Mouse (Mus musculus) CH12.LX (cell line): ENCODE results near the gene Chrna4. TPM values are rescaled to one million over a fixed set of nuclear protein-coding genes. Genes with fewer than 3 reads are reported as not detected.

ENCODE experiments used
- DNase-seq: peaks from one replicate; pipeline ENCODE4 v3.0.0-alpha.2; 2013; ENCODE audit errors: extremely low read depth
- H3K27ac ChIP-seq: 2 replicates; pipeline ENCODE4 v1.5.1; 2012; ENCODE audit warnings: low read depth, mild to moderate bottlenecking, control low read depth, moderate library complexity; ENCODE audit not compliant: insufficient read depth
- H3K27me3 ChIP-seq: replicated peaks from 2 replicates; pipeline ENCODE3; 2012; ENCODE audit warnings: inconsistent platforms
- H3K36me3 ChIP-seq, 2 experiments: replicated peaks in 1 of 2; 2 replicates each; pipeline versions ENCODE3 to v1.6.1; 2012; ENCODE audit warnings: inconsistent platforms in 1 of 2, low read length in 1 of 2, mild to moderate bottlenecking in 1 of 2, mixed read lengths in 1 of 2, moderate library complexity in 1 of 2; ENCODE audit not compliant: control insufficient read depth in 1 of 2, insufficient read depth in 1 of 2
- H3K4me1 ChIP-seq, 2 experiments: 2 replicates each; pipeline ENCODE4 v1.6.1; 2012; ENCODE audit warnings: inconsistent platforms in 1 of 2, moderate library complexity in 1 of 2; ENCODE audit not compliant: insufficient read depth in 2 of 2, control insufficient read depth in 1 of 2
- H3K4me2 ChIP-seq: 2 replicates; pipeline ENCODE4 v1.6.1; 2012; ENCODE audit warnings: low read depth, mild to moderate bottlenecking, control low read depth; ENCODE audit not compliant: poor library complexity, insufficient read depth, severe bottlenecking
- H3K4me3 ChIP-seq, 3 experiments: fragments of 150-350 bp in 1 of 3; sonication (generic) in 1 of 3; replicated peaks in 1 of 3; 2 replicates each; pipeline versions ENCODE3 to v1.5.1; 2011 to 2012; ENCODE audit warnings: low read depth in 2 of 3, low read length in 2 of 3, mild to moderate bottlenecking in 2 of 3, moderate library complexity in 2 of 3, control low read depth in 1 of 3, improper control_type of control experiment in 1 of 3, inconsistent platforms in 1 of 3, mixed read lengths in 1 of 3; ENCODE audit not compliant: poor library complexity in 1 of 3
- H3K79me2 ChIP-seq: replicated peaks from 2 replicates; pipeline ENCODE4 v1.6.1; 2012; ENCODE audit warnings: mild to moderate bottlenecking, moderate library complexity; ENCODE audit not compliant: control insufficient read depth, poor library complexity, insufficient read depth, severe bottlenecking; ENCODE audit errors: extremely low read depth
- H3K9ac ChIP-seq: 2 replicates; pipeline ENCODE4 v1.6.1; 2012; ENCODE audit warnings: low read depth, mild to moderate bottlenecking, control low read depth, moderate library complexity; ENCODE audit not compliant: insufficient read depth
- H3K9me3 ChIP-seq: replicated peaks from 2 replicates; pipeline ENCODE3; 2012; ENCODE audit warnings: low read length, inconsistent platforms, mixed read lengths
- BHLHE40 ChIP-seq: IDR thresholded peaks from 2 replicates; pipeline ENCODE4 v1.6.1; 2011; ENCODE audit warnings: mild to moderate bottlenecking, low read depth, low read length, improper control_type of control experiment
- CHD2 ChIP-seq: IDR thresholded peaks from 2 replicates; pipeline ENCODE4 v1.6.1; 2011; ENCODE audit warnings: low read length, improper control_type of control experiment
- CTCF ChIP-seq, 2 experiments: IDR thresholded peaks in 1 of 2; conservative IDR thresholded peaks in 1 of 2; 2 replicates each; pipeline ENCODE4 v1.5.1; 2011 to 2012; ENCODE audit warnings: low read depth in 2 of 2, low read length in 2 of 2, improper control_type of control experiment in 1 of 2, inconsistent platforms in 1 of 2, mild to moderate bottlenecking in 1 of 2, moderate library complexity in 1 of 2
- E2F4 ChIP-seq: IDR thresholded peaks from 2 replicates; pipeline ENCODE4 v1.6.1; 2011; ENCODE audit warnings: low read depth, low read length, improper control_type of control experiment; ENCODE audit not compliant: insufficient replicate concordance
- ELF1 ChIP-seq: IDR thresholded peaks from 2 replicates; pipeline ENCODE4 v1.6.1; 2014; ENCODE audit warnings: low read depth, mild to moderate bottlenecking, inconsistent platforms, low read length, improper control_type of control experiment
- EP300 ChIP-seq: IDR thresholded peaks from 2 replicates; pipeline ENCODE4 v1.6.1; 2011; ENCODE audit warnings: low read length, improper control_type of control experiment
- ETS1 ChIP-seq: conservative IDR thresholded peaks from 2 replicates; pipeline ENCODE4 v1.6.1; 2012; ENCODE audit warnings: low read depth, mild to moderate bottlenecking, inconsistent platforms, low read length, improper control_type of control experiment, moderate library complexity
- GABPA ChIP-seq: IDR thresholded peaks from 2 replicates; pipeline ENCODE4 v1.6.1; 2012; ENCODE audit warnings: low read depth, low read length, improper control_type of control experiment, inconsistent platforms; ENCODE audit not compliant: insufficient replicate concordance
- HCFC1 ChIP-seq: IDR thresholded peaks from 2 replicates; pipeline ENCODE4 v1.6.1; 2012; ENCODE audit warnings: low read depth, mild to moderate bottlenecking, inconsistent platforms, low read length, improper control_type of control experiment
- IRF4 ChIP-seq: IDR thresholded peaks from 2 replicates; pipeline ENCODE4 v1.6.1; 2014; ENCODE audit warnings: low read depth, mild to moderate bottlenecking, inconsistent platforms, low read length, improper control_type of control experiment
- JUN ChIP-seq: IDR thresholded peaks from 2 replicates; pipeline ENCODE4 v1.6.1; 2011; ENCODE audit warnings: low read depth, mild to moderate bottlenecking, low read length, improper control_type of control experiment, moderate library complexity; ENCODE audit not compliant: insufficient read depth
- JUND ChIP-seq: conservative IDR thresholded peaks from 2 replicates; pipeline ENCODE4 v1.6.1; 2011; ENCODE audit warnings: low read depth, low read length, improper control_type of control experiment
- KAT2A ChIP-seq: IDR thresholded peaks from 2 replicates; pipeline ENCODE4 v1.6.1; 2012; ENCODE audit warnings: low read length, improper control_type of control experiment, inconsistent platforms; ENCODE audit not compliant: insufficient replicate concordance
- MAFK ChIP-seq: IDR thresholded peaks from 2 replicates; pipeline ENCODE4 v1.6.1; 2011; ENCODE audit warnings: low read length, improper control_type of control experiment; ENCODE audit not compliant: insufficient replicate concordance
- MAX ChIP-seq: IDR thresholded peaks from 2 replicates; pipeline ENCODE4 v1.6.1; 2011; ENCODE audit warnings: low read length, improper control_type of control experiment
- MAZ ChIP-seq: IDR thresholded peaks from 2 replicates; pipeline ENCODE4 v1.6.1; 2012; ENCODE audit warnings: low read depth, mild to moderate bottlenecking, inconsistent platforms, low read length, improper control_type of control experiment, moderate library complexity
- MEF2A ChIP-seq: IDR thresholded peaks from 2 replicates; pipeline ENCODE4 v1.6.1; 2014; ENCODE audit warnings: low read depth, mild to moderate bottlenecking, inconsistent platforms, low read length, improper control_type of control experiment, borderline replicate concordance
- MYC ChIP-seq: IDR thresholded peaks from 2 replicates; pipeline ENCODE4 v1.6.1; 2011; ENCODE audit warnings: low read depth, mild to moderate bottlenecking, improper control_type of control experiment, low read length
- NELFE ChIP-seq: IDR thresholded peaks from 2 replicates; pipeline ENCODE4 v1.6.1; 2011; ENCODE audit warnings: low read depth, low read length, improper control_type of control experiment
- PAX5 ChIP-seq: IDR thresholded peaks from 2 replicates; pipeline ENCODE4 v1.6.1; 2012; ENCODE audit warnings: low read length, inconsistent platforms, mixed read lengths
- POLR2A ChIP-seq: IDR thresholded peaks from 2 replicates; pipeline ENCODE4 v1.6.1; 2011; ENCODE audit warnings: low read depth, mild to moderate bottlenecking, improper control_type of control experiment, low read length
- POLR2AphosphoS2 ChIP-seq: IDR thresholded peaks from 2 replicates; pipeline ENCODE4 v1.6.1; 2011; ENCODE audit warnings: low read depth, low read length, improper control_type of control experiment
- RAD21 ChIP-seq: IDR thresholded peaks from 2 replicates; pipeline ENCODE4 v1.6.1; 2011; ENCODE audit warnings: low read depth, mild to moderate bottlenecking, low read length, improper control_type of control experiment, moderate library complexity
- SMC3 ChIP-seq: IDR thresholded peaks from 2 replicates; pipeline ENCODE4 v1.6.1; 2011; ENCODE audit warnings: low read depth, low read length, improper control_type of control experiment
- USF1 ChIP-seq: IDR thresholded peaks from 2 replicates; pipeline ENCODE4 v1.6.1; 2014; ENCODE audit warnings: low read depth, mild to moderate bottlenecking, inconsistent platforms, low read length, improper control_type of control experiment
- ZC3H11A ChIP-seq: IDR thresholded peaks from 2 replicates; pipeline ENCODE4 v1.6.1; 2012; ENCODE audit warnings: low read depth, mild to moderate bottlenecking, inconsistent platforms, low read length, improper control_type of control experiment
- ZKSCAN1 ChIP-seq: IDR thresholded peaks from 2 replicates; pipeline ENCODE4 v1.6.1; 2012; ENCODE audit warnings: low read depth, inconsistent platforms, low read length, improper control_type of control experiment, borderline replicate concordance
- ZMIZ1 ChIP-seq: IDR thresholded peaks from 2 replicates; pipeline ENCODE4 v1.6.1; 2012; ENCODE audit warnings: low read depth, mild to moderate bottlenecking, inconsistent platforms, low read length, improper control_type of control experiment
- dilution Hi-C: fragments of 300-500 bp; cut with MboI; formaldehyde crosslinking; loops from 2 replicates; pipeline ENCODE4 v1.14.3; 2020; ENCODE audit warnings: low sequenced_read_pairs; ENCODE audit not compliant: extremely low pct_unique_long_range_greater_than_20kb, extremely low pct_ligation_motif_present
- in situ Hi-C: fragments of 300-500 bp; cut with MboI; formaldehyde crosslinking; loops from 3 replicates; pipeline ENCODE4 v1.14.3; 2019; ENCODE audit warnings: low sequenced_read_pairs, low pct_ligation_motif_present, low pct_unique_long_range_greater_than_20kb, mixed read lengths
- polyA plus RNA-seq: library from polyadenylated mRNA; unstranded; fragments of >175 nt; gene quantifications from 2 replicates; pipeline ENCODE4 v1.2.1, GENCODE M21; 2012; ENCODE audit warnings: low read depth; ENCODE audit not compliant: insufficient read length
- total RNA-seq, 2 experiments: library from RNA; depleted of rRNA; stranded (reverse); fragments of 300-350 nt in 1 of 2; fragments of >200 nt in 1 of 2; gene quantifications; 2 replicates each; pipeline ENCODE4 v1.2.3; 2012 to 2014

Gene Chrna4
- total and polyA plus RNA-seq, 3 experiments = not detected

GRCm38 (mm10) chr2:180995457-180995856, 47.9 kb downstream of the Chrna4 start:
- Histone ChIP-seq H3K9ac (no peak overlapping the region), H3K9me3 (no peaks in the 10 kb centered on the region), H3K4me2 (no peak overlapping the region), H3K4me3 (no peak overlapping the region)
- in situ Hi-C loops (loop anchor here (5.0 kb wide), 1 partner anchor 62 kb away; no protein-coding TSS in a partner anchor), dilution Hi-C loops (no loop called here)
- DNase-seq = no peak
- no peak for TF ChIP-seq E2F4
- TF ChIP-seq ETS1 = no peak
- TF ChIP-seq RAD21 = no peak
- no peak for TF ChIP-seq CHD2
- no peak for TF ChIP-seq MAZ
- TF ChIP-seq IRF4 = no peak
- TF ChIP-seq CTCF (conservative IDR thresholded peaks at IDR 0.05 in 1 of 2, IDR thresholded peaks at IDR 0.05 in 1 of 2; ENCODE audit: low read depth in 2 of 2, low read length in 2 of 2) = no peak
- no peak for TF ChIP-seq SMC3
- no peak for TF ChIP-seq GABPA
- TF ChIP-seq PAX5 = no peak
- no peak for TF ChIP-seq MAFK
- no peak for TF ChIP-seq ZC3H11A
- TF ChIP-seq NELFE = no peak
- no peak for TF ChIP-seq BHLHE40
- TF ChIP-seq MYC = no peak
- TF ChIP-seq ZKSCAN1 = no peak
- no peak for TF ChIP-seq KAT2A
- TF ChIP-seq ZMIZ1 = no peak
- TF ChIP-seq USF1 = no peak
- TF ChIP-seq, all 38 proteins: peak for 0
- H3K79me2 ChIP-seq = no peaks in the 10 kb centered on the region
- no peaks in the 10 kb centered on the region for H3K4me1 ChIP-seq
- no peaks in the 10 kb centered on the region for H3K27me3 ChIP-seq
- H3K36me3 ChIP-seq = no peaks in the 10 kb centered on the region
- H3K27ac ChIP-seq = no peak overlapping the region

GRCm38 (mm10) chr2:180994360-180994759, 49.0 kb downstream of the Chrna4 start:
- Histone ChIP-seq H3K27ac (no peak overlapping the region), H3K36me3 (no peaks in the 10 kb centered on the region)
- in situ Hi-C loops = no loop called here
- no peak for TF ChIP-seq JUN
- TF ChIP-seq POLR2A = no peak
- TF ChIP-seq HCFC1 = no peak
- TF ChIP-seq JUND = no peak
- TF ChIP-seq PAX5 = no peak
- no peak for TF ChIP-seq POLR2AphosphoS2
- TF ChIP-seq ELF1 = no peak
- TF ChIP-seq MAX = no peak
- TF ChIP-seq ZKSCAN1 = no peak
- TF ChIP-seq EP300 = no peak
- no peak for TF ChIP-seq ZC3H11A
- TF ChIP-seq GABPA = no peak
- no peak for TF ChIP-seq RAD21
- TF ChIP-seq E2F4 = no peak
- no peak for TF ChIP-seq MYC
- no peak for TF ChIP-seq ETS1
- TF ChIP-seq MEF2A = no peak
- TF ChIP-seq, all 38 proteins: peak for 0
- Histone ChIP-seq H3K9ac (no peak overlapping the region), H3K4me1 (no peaks in the 10 kb centered on the region), H3K27me3 (no peaks in the 10 kb centered on the region), H3K79me2 (no peaks in the 10 kb centered on the region), H3K4me2 (no peak overlapping the region), H3K4me3 (no peak overlapping the region), H3K9me3 (no peaks in the 10 kb centered on the region)
- no peak for DNase-seq
- dilution Hi-C loops = no loop called here
